ENCODE assay signal across 9 mouse cellular contexts in the genomic region with DNA sequence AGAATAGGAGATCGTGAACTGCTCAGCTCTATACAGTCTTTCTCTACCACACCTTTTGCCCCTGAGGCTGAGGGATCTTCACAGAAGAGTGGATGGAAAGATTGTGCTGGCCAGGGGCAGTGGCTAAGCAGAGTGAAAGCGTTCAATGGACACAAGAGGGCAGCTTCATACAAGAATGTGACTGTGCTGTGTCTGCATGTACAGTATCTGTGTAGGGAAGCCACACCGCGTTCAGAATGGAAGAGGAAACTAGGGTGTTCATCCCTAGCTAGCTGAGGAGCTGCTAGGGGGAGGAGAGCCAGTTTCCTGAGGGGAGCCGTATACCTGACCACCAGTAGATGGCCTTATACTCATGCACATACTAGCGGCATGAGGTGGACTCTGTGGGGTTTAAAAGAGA. TPM values are rescaled to one million over a fixed set of nuclear protein-coding genes. Genes with fewer than 3 reads are reported as not detected.
DNase-seq lines count a peak whose midpoint lies in the region; ATAC-seq and TF ChIP-seq lines count a peak whose summit lies in the region.
"Had no signal": no experiment of that assay in that cellular context is flagged by ENCODE, and none has a peak within 500 bp of the region (broad histone marks: within the 10 kb centered on the region; RNA-seq: fewer than 3 reads in every experiment).

No protein-coding gene starts in this region.

- no peak overlapping the region for H3K27ac ChIP-seq in forebrain, embryonic 14.5 days (ENCODE audit: low read depth, low read length)
- H3K27ac ChIP-seq in forebrain, embryonic 10.5 days: no peak overlapping the region
- no peak overlapping the region for H3K27ac ChIP-seq in midbrain, embryonic 16.5 days (ENCODE audit: low read length)
- H3K27ac ChIP-seq in thymus, adult 2 months (ENCODE audit: control insufficient read depth, insufficient read depth, low read length): no peak overlapping the region

- ATAC-seq in forebrain, embryonic 14.5 days: 0 out of 2 replicates have a peak, but pooled peaks have one; percentile 29
- peak; percentile 96 for ATAC-seq in midbrain, embryonic 16.5 days

- H3K36me3 ChIP-seq in forebrain, embryonic 14.5 days (ENCODE audit: control insufficient read depth, insufficient read depth, low read length): no peaks in the 10 kb centered on the region
- H3K36me3 ChIP-seq in forebrain, embryonic 10.5 days (replicated peaks): no peaks in the 10 kb centered on the region
- H3K36me3 ChIP-seq in midbrain, embryonic 16.5 days (ENCODE audit: control insufficient read depth, insufficient read depth, low read length): no peaks in the 10 kb centered on the region; the same call in 1 of the 2 replicates
- H3K36me3 ChIP-seq in thymus, adult 2 months (ENCODE audit: control insufficient read depth, insufficient read depth, low read length): no peaks in the 10 kb centered on the region

- no peak overlapping the region for H3K4me2 ChIP-seq in forebrain, embryonic 14.5 days (ENCODE audit: low read length)
- H3K4me2 ChIP-seq in midbrain, embryonic 16.5 days (ENCODE audit: low read length): no peak overlapping the region

- H3K9ac ChIP-seq in forebrain, embryonic 14.5 days (ENCODE audit: low read length): no peak overlapping the region
- H3K9ac ChIP-seq in midbrain, embryonic 16.5 days (ENCODE audit: low read depth, low read length): no peak overlapping the region

- WGBS in forebrain, embryonic 14.5 days: 62% methylated on average over 6 of the region's 6 CpGs
- WGBS in forebrain, embryonic 10.5 days: 70% methylated on average over 6 of the region's 6 CpGs
- 54% methylated on average over 6 of the region's 6 CpGs for WGBS in midbrain, embryonic 16.5 days
- WGBS in thymus, adult 2 months: 61% methylated on average over 6 of the region's 6 CpGs

- no peaks in the 10 kb centered on the region for H3K4me1 ChIP-seq in forebrain, embryonic 14.5 days (ENCODE audit: control insufficient read depth, insufficient read depth, low read length)
- H3K4me1 ChIP-seq in forebrain, embryonic 10.5 days: no peaks in the 10 kb centered on the region
- no peaks in the 10 kb centered on the region for H3K4me1 ChIP-seq in midbrain, embryonic 16.5 days (ENCODE audit: control insufficient read depth, insufficient read depth, low read length)
- H3K4me1 ChIP-seq in thymus, adult 2 months (replicated peaks; ENCODE audit: control insufficient read depth, insufficient read depth, low read length): no peaks in the 10 kb centered on the region

- no peaks in the 10 kb centered on the region for H3K9me3 ChIP-seq in forebrain, embryonic 14.5 days (replicated peaks; ENCODE audit: control insufficient read depth, low read length)
- no peaks in the 10 kb centered on the region for H3K9me3 ChIP-seq in forebrain, embryonic 10.5 days
- H3K9me3 ChIP-seq in midbrain, embryonic 16.5 days (replicated peaks; ENCODE audit: control insufficient read depth, low read length, poor library complexity, severe bottlenecking): no peaks in the 10 kb centered on the region; the same call in 1 of the 2 replicates

- TF ChIP-seq POLR2A in brain, embryonic 14.5 days (IDR thresholded peaks at IDR 0.05; ENCODE audit: borderline replicate concordance, extremely low read depth, insufficient read depth, insufficient read length, poor library complexity, severe bottlenecking): no peak
- no peak for TF ChIP-seq POLR2A in thymus, adult 2 months (IDR thresholded peaks at IDR 0.05; ENCODE audit: control insufficient read depth, extremely low read depth, insufficient read depth, low read length, poor library complexity)

- H3K4me3 ChIP-seq in forebrain, embryonic 14.5 days (ENCODE audit: low read depth, low read length): no peak overlapping the region
- no peak overlapping the region for H3K4me3 ChIP-seq in forebrain, embryonic 10.5 days
- H3K4me3 ChIP-seq in midbrain, embryonic 16.5 days (ENCODE audit: low read depth, low read length): no peak overlapping the region
- no peak overlapping the region for H3K4me3 ChIP-seq in thymus, adult 2 months (ENCODE audit: control insufficient read depth, insufficient read depth, low read length)

- DNase-seq in forebrain, embryonic 14.5 days (ENCODE audit: low spot score): peak; percentile 35
- no peak for DNase-seq in forebrain, embryonic 10.5 days (ENCODE audit: extremely low spot score, low spot score)
- peak; percentile 36 to 51 for DNase-seq in layer of hippocampus, postnatal 10 days (ENCODE audit: low spot score in 2 of 2)
- DNase-seq in layer of hippocampus, postnatal 36 days: no peak
- DNase-seq in brain, embryonic 14.5 days (ENCODE audit: low read depth): peak; percentile 63
- DNase-seq in thymus, adult 2 months: no peak
- DNase-seq in spleen, adult 18-20 months: no peak
- DNase-seq: cerebellum, adult 9-10 months had no signal

- H3K27me3 ChIP-seq in forebrain, embryonic 14.5 days (replicated peaks; ENCODE audit: control insufficient read depth, insufficient read depth, low read length): no peaks in the 10 kb centered on the region
- no peaks in the 10 kb centered on the region for H3K27me3 ChIP-seq in forebrain, embryonic 10.5 days (ENCODE audit: poor library complexity, severe bottlenecking)
- no peaks in the 10 kb centered on the region for H3K27me3 ChIP-seq in midbrain, embryonic 16.5 days (ENCODE audit: control insufficient read depth, insufficient read depth, low read depth, low read length)
- H3K27me3 ChIP-seq in thymus, adult 2 months (ENCODE audit: control insufficient read depth, insufficient read depth, low read length): no peaks in the 10 kb centered on the region

- TF ChIP-seq CTCF in brain, embryonic 14.5 days (IDR thresholded peaks at IDR 0.05; ENCODE audit: borderline replicate concordance, extremely low read depth, insufficient read depth, insufficient read length): no peak
- TF ChIP-seq CTCF in thymus, adult 2 months (IDR thresholded peaks at IDR 0.05; ENCODE audit: borderline replicate concordance, control insufficient read depth, extremely low read depth, insufficient read depth, low read length, poor library complexity): no peak

RNA-seq across cellular contexts. Expression of gene 1700001L19Rik, which starts 25.6 kb away (rescaled TPM):
- 3.3 and 4.4 TPM in 2 replicates for polyA plus RNA-seq in forebrain, embryonic 14.5 days (2014; fragmentation: Nextera tagmentation; extraction: Ambion mirVana)
- 0.65 and 0.83 TPM in 2 replicates for polyA plus RNA-seq in forebrain, embryonic 10.5 days (2016; fragmentation: Nextera tagmentation; extraction: Ambion mirVana)
- total RNA-seq in layer of hippocampus, postnatal 10 days (2021): 10 to 100 TPM; 23.8 to 24.5 TPM
- total RNA-seq in layer of hippocampus, postnatal 36 days (2021): 10 to 100 TPM; 13.4 to 15.3 TPM
- 1.6 and 2.8 TPM in 2 replicates for polyA plus RNA-seq in brain, embryonic 14.5 days (2012; rRNA removed)
- 12.6 and 21.8 TPM in 2 replicates for polyA plus RNA-seq in midbrain, embryonic 16.5 days (2015; fragmentation: Nextera tagmentation; extraction: Ambion mirVana)
- 0.05 and 0.11 TPM in 2 replicates for polyA plus RNA-seq in thymus, adult 2 months (2012; rRNA removed)

RNA-seq across cellular contexts. Expression of gene Fastkd3, which starts 40.8 kb away (rescaled TPM):
- polyA plus RNA-seq in forebrain, embryonic 14.5 days (2014; fragmentation: Nextera tagmentation; extraction: Ambion mirVana): 28.5 and 31.1 TPM in 2 replicates
- polyA plus RNA-seq in forebrain, embryonic 10.5 days (2016; fragmentation: Nextera tagmentation; extraction: Ambion mirVana): 54.5 and 55.3 TPM in 2 replicates
- total RNA-seq in layer of hippocampus, postnatal 10 days (2021): 10 to 100 TPM; 11.3 to 13.5 TPM
- 10 to 100 TPM; 18.6 to 20.1 TPM for total RNA-seq in layer of hippocampus, postnatal 36 days (2021)
- polyA plus RNA-seq in brain, embryonic 14.5 days (2012; rRNA removed): 24.1 and 28.2 TPM in 2 replicates
- 21.3 and 24.6 TPM in 2 replicates for polyA plus RNA-seq in midbrain, embryonic 16.5 days (2015; fragmentation: Nextera tagmentation; extraction: Ambion mirVana)
- polyA plus RNA-seq in thymus, adult 2 months (2012; rRNA removed): 26.7 and 31.5 TPM in 2 replicates

RNA-seq across cellular contexts. Expression of gene Mtrr, which starts 40.8 kb away (rescaled TPM):
- polyA plus RNA-seq in forebrain, embryonic 14.5 days (2014; fragmentation: Nextera tagmentation; extraction: Ambion mirVana): 10.4 and 12.8 TPM in 2 replicates
- 23.5 and 26.9 TPM in 2 replicates for polyA plus RNA-seq in forebrain, embryonic 10.5 days (2016; fragmentation: Nextera tagmentation; extraction: Ambion mirVana)
- 10 to 100 TPM; 15.8 to 16.1 TPM for total RNA-seq in layer of hippocampus, postnatal 10 days (2021)
- total RNA-seq in layer of hippocampus, postnatal 36 days (2021): 10 to 100 TPM; 28.0 to 29.9 TPM
- 12.4 and 16.0 TPM in 2 replicates for polyA plus RNA-seq in brain, embryonic 14.5 days (2012; rRNA removed)
- polyA plus RNA-seq in midbrain, embryonic 16.5 days (2015; fragmentation: Nextera tagmentation; extraction: Ambion mirVana): 13.3 and 14.3 TPM in 2 replicates
- 13.0 and 15.3 TPM in 2 replicates for polyA plus RNA-seq in thymus, adult 2 months (2012; rRNA removed)

Comparison
In these comparisons a context has a peak if more than half of its experiments do, and no peak if none do; other contexts are left out.
1. DNase-seq: peak in forebrain, embryonic 14.5 days (single experiment), layer of hippocampus, postnatal 10 days (2 of 2) and brain, embryonic 14.5 days (single experiment); none in forebrain, embryonic 10.5 days (single experiment), layer of hippocampus, postnatal 36 days (0 of 2), thymus, adult 2 months (single experiment) and spleen, adult 18-20 months (0 of 2).